Mouse (Mus musculus) E14TG2a.4 (cell line): Measurements from ENCODE around the gene Carf.

Source experiments
- H3K27me3 ChIP-seq: 2 replicates; pipeline ENCODE4 v1.6.1; 2014; ENCODE audit warnings: low read length, control low read depth; ENCODE audit not compliant: insufficient read depth
- H3K36me3 ChIP-seq: 2 replicates; pipeline ENCODE4 v1.6.1; 2014; ENCODE audit warnings: low read length, control low read depth; ENCODE audit not compliant: insufficient read depth
- H3K4me1 ChIP-seq: replicated peaks from 2 replicates; pipeline ENCODE4 v1.6.1; 2014; ENCODE audit warnings: low read depth, low read length, control low read depth
- H3K4me3 ChIP-seq: replicated peaks from 2 replicates; pipeline ENCODE4 v1.5.1; 2014; ENCODE audit warnings: mild to moderate bottlenecking, low read length
- H3K9me3 ChIP-seq: 2 replicates; pipeline ENCODE4 v1.6.1; 2014; ENCODE audit warnings: low read length, control low read depth
- CTCF ChIP-seq: conservative IDR thresholded peaks from 2 replicates; pipeline ENCODE4 v1.5.1; 2014; ENCODE audit warnings: low read length
- NANOG ChIP-seq: IDR thresholded peaks from 2 replicates; pipeline ENCODE4 v1.6.1; 2014; ENCODE audit warnings: borderline replicate concordance, low read length, mixed read lengths
- POU5F1 ChIP-seq: IDR thresholded peaks from 2 replicates; pipeline ENCODE4 v1.6.1; 2014; ENCODE audit warnings: low read length, borderline replicate concordance

Gene Carf

GRCm38 (mm10) chr1:60097277-60098023, 597 bp upstream of the Carf start:
- TF ChIP-seq POU5F1: no peak
- no peak for TF ChIP-seq CTCF
- no peak for TF ChIP-seq NANOG
- 0 out of 2 replicates have a peak, but pooled peaks cover 4% of the 10 kb centered on the region for H3K27me3 ChIP-seq
- H3K4me1 ChIP-seq: peaks cover 18% of the 10 kb centered on the region
- no peaks in the 10 kb centered on the region for H3K9me3 ChIP-seq
- peak overlapping the region; percentile 94 for H3K4me3 ChIP-seq
- H3K36me3 ChIP-seq: peaks cover 32% of the 10 kb centered on the region

- H3K27me3 ChIP-seq: 0 out of 2 replicates have a peak, but pooled peaks cover 4% of the 10 kb centered on the region
- peaks cover 18% of the 10 kb centered on the region for H3K4me1 ChIP-seq
- peak overlapping the region; percentile 94 for H3K4me3 ChIP-seq
- TF ChIP-seq POU5F1: no peak
- TF ChIP-seq NANOG: no peak
- H3K9me3 ChIP-seq: no peaks in the 10 kb centered on the region
- H3K36me3 ChIP-seq: peaks cover 20% of the 10 kb centered on the region
These were observed 792 bp downstream of the Carf start for GRCm38 (mm10) chr1:60098839-60099238.

GRCm38 (mm10) chr1:60104582-60104981, 6.5 kb downstream of the Carf start:
- no peaks in the 10 kb centered on the region for H3K9me3 ChIP-seq
- no peaks in the 10 kb centered on the region for H3K36me3 ChIP-seq
- no peak overlapping the region for H3K4me3 ChIP-seq
- H3K4me1 ChIP-seq: no peaks in the 10 kb centered on the region
- peak; percentile 29; the same call in 1 of the 2 replicates for TF ChIP-seq CTCF
- TF ChIP-seq NANOG: no peak
- 0 out of 2 replicates have a peak, but pooled peaks cover 4% of the 10 kb centered on the region for H3K27me3 ChIP-seq

DNA sequence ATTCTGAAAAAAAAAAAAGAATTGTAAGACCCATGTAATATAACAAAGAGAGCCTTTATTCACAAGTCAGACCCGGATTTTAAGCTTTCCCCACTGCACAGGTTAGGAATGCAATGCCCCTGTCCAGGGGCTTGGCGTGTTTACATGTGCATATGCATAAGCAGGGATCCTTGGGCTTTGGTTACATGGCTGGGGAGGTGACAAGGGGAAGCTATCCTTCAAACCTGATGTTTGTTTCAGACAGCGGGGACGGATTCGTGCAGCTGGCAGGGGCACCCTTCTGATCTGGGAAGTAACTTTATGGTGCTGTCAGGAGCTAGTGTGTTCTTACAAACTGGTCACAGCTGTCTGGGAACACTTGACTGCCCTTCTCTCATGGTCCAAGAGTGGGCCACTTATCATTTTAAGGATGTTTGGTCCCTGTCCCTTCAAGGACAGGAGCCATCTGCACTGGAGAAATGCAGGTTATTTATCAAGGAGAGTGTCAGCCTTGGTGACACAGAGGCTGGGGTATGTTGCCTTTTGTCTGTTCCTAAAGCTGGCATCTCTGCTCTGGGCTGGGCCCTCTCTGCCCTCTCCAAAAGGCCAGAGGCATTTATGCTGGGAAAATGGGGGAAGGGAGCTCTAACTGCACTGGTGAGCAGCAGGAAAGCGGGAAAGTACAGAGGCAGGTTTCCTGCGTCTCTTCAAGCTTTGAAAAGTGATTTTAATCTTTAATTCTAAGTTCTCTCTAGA, 19.8 kb downstream of the Carf start:
- TF ChIP-seq POU5F1 (no peak), NANOG (no peak), CTCF (no peak)
- Histone ChIP-seq H3K9me3 (no peaks in the 10 kb centered on the region), H3K4me1 (0 out of 2 replicates have a peak, but pooled peaks cover 2% of the 10 kb centered on the region), H3K36me3 (no peaks in the 10 kb centered on the region), H3K27me3 (no peaks in the 10 kb centered on the region), H3K4me3 (no peak overlapping the region)

GRCm38 (mm10) chr1:60137346-60137745, 39.3 kb downstream of the Carf start:
- Histone ChIP-seq H3K4me3 (no peak overlapping the region), H3K4me1 (peaks cover 5% of the 10 kb centered on the region), H3K9me3 (no peaks in the 10 kb centered on the region), H3K36me3 (no peaks in the 10 kb centered on the region), H3K27me3 (no peaks in the 10 kb centered on the region)
- peak; percentile 80 for TF ChIP-seq NANOG
- TF ChIP-seq CTCF: no peak

DNA sequence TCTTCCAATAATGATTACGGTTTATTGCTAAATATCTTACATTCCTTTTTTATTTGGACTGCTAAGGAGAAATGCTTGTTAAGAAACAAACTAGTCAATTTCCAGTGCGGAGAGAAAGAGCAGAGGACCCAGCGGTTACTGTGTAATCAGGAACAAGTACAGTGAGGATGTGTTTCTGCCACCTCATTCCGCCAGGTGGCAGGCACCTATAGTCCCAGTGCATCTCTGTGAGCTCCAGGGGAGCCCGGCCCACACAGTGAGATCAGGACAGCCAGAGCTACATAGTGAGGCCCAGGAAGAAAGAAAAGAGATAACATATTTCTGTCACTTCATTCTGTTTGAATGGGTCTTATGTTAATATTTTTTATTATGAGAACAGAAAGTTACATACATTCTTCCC, 54.7 kb downstream of the Carf start:
- Histone ChIP-seq H3K4me1 (no peaks in the 10 kb centered on the region), H3K4me3 (no peak overlapping the region), H3K36me3 (no peaks in the 10 kb centered on the region), H3K9me3 (no peaks in the 10 kb centered on the region), H3K27me3 (no peaks in the 10 kb centered on the region)
- TF ChIP-seq CTCF: no peak
- no peak for TF ChIP-seq NANOG
- no peak for TF ChIP-seq POU5F1

DNA sequence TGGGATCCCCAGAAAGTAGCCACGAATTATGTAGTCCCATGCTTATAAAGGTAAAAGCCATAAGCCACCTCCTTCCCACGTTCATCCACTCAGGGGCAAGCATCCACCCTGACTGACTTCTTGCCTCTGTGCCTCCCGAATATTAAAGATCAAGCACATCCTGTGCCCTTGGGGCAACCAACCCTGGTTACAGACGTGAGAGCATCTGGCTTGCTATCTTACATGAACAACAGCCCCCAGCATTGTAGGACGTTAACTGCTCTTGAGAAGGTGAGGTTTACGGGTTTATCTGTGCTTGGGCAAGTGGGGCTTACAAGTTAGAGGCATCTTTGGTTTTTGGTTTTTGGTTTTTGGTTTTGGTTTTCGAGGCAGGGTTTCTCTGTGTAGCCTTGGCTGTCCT, 58.6 kb downstream of the Carf start:
- Histone ChIP-seq H3K36me3 (no peaks in the 10 kb centered on the region), H3K4me1 (no peaks in the 10 kb centered on the region), H3K27me3 (no peaks in the 10 kb centered on the region), H3K9me3 (no peaks in the 10 kb centered on the region), H3K4me3 (no peak overlapping the region)
- TF ChIP-seq CTCF: no peak

DNA sequence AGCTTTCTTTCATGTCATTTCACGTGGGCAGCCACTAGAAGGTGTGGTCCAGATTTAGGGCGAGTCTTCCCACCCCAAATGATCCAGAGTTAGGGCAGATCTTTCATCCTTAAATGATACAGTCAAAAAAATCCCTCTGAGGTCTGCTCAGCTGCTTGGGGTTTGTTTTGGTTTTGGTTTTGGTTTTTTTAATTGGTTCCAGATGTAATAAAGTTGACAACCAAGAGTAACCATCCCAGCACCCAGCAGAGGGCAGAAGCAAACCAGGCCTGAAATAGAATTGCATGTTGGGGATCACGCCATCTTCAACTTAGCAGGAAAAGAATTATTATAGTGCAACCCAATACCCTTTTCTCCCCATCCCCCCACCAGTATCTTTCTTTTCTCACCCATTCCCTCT, 60.4 kb downstream of the Carf start:
- Histone ChIP-seq H3K9me3 (no peaks in the 10 kb centered on the region), H3K36me3 (no peaks in the 10 kb centered on the region), H3K4me1 (no peaks in the 10 kb centered on the region), H3K4me3 (no peak overlapping the region), H3K27me3 (no peaks in the 10 kb centered on the region)
- TF ChIP-seq NANOG (no peak), CTCF (no peak), POU5F1 (no peak)
